Mouse (Mus musculus) ES-E14 (cell line): ENCODE measurements around the gene Gpr65. TPM values are rescaled to one million over a fixed set of nuclear protein-coding genes. Genes with fewer than 3 reads are reported as not detected.

ENCODE experiments used
- DNase-seq: peaks from one replicate; pipeline ENCODE4 v3.0.0-alpha.2; 2013; ENCODE audit warnings: low read depth, low spot score
- H3K27ac ChIP-seq: 2 replicates; pipeline ENCODE4 v1.5.1; 2012; ENCODE audit warnings: low read depth, mild to moderate bottlenecking, low read length, moderate library complexity, mixed read lengths; ENCODE audit not compliant: poor library complexity, insufficient read depth, severe bottlenecking
- H3K36me3 ChIP-seq: 2 replicates; pipeline ENCODE4 v1.6.1; 2012; ENCODE audit warnings: mild to moderate bottlenecking, low read length, moderate library complexity, mixed read lengths; ENCODE audit not compliant: control insufficient read depth, poor library complexity, insufficient read depth, severe bottlenecking
- H3K4me1 ChIP-seq, 2 experiments: fragments of 150-350 bp in 1 of 2; sonication (generic) in 1 of 2; 2 replicates each; pipeline ENCODE4 v1.6.1; 2012; ENCODE audit warnings: low read length in 2 of 2, mild to moderate bottlenecking in 1 of 2, mixed read lengths in 1 of 2; ENCODE audit not compliant: control insufficient read depth in 2 of 2, insufficient read depth in 2 of 2, poor library complexity in 1 of 2
- H3K4me3 ChIP-seq, 2 experiments: fragments of 150-350 bp in 1 of 2; sonication (generic) in 1 of 2; 2 replicates each; pipeline ENCODE4 v1.5.1; 2012; ENCODE audit warnings: low read length in 2 of 2, low read depth in 1 of 2, mild to moderate bottlenecking in 1 of 2, mixed read lengths in 1 of 2; ENCODE audit not compliant: insufficient read depth in 1 of 2, poor library complexity in 1 of 2, severe bottlenecking in 1 of 2
- H3K9ac ChIP-seq: 2 replicates; pipeline ENCODE4 v1.6.1; 2012; ENCODE audit warnings: low read depth, mild to moderate bottlenecking, low read length, mixed read lengths; ENCODE audit not compliant: poor library complexity, insufficient read depth, severe bottlenecking
- H3K9me3 ChIP-seq: fragments of 150-350 bp; sonication (generic); 2 replicates; pipeline ENCODE4 v1.6.1; 2012; ENCODE audit warnings: low read depth, mild to moderate bottlenecking, low read length; ENCODE audit not compliant: control insufficient read depth, insufficient read depth
- CHD2 ChIP-seq: IDR thresholded peaks from 2 replicates; pipeline ENCODE4 v1.6.1; 2014; ENCODE audit warnings: mild to moderate bottlenecking, low read depth, low read length, inconsistent platforms
- HCFC1 ChIP-seq: IDR thresholded peaks from 2 replicates; pipeline ENCODE4 v1.6.1; 2012; ENCODE audit warnings: low read length, inconsistent platforms, borderline replicate concordance; ENCODE audit not compliant: insufficient read depth
- MAFK ChIP-seq: IDR thresholded peaks from 2 replicates; pipeline ENCODE4 v1.6.1; 2014; ENCODE audit warnings: mild to moderate bottlenecking, low read depth, low read length, inconsistent platforms; ENCODE audit not compliant: insufficient read depth
- ZC3H11A ChIP-seq: IDR thresholded peaks from 2 replicates; pipeline ENCODE4 v1.6.1; 2012; ENCODE audit warnings: low read depth, mild to moderate bottlenecking, inconsistent platforms, low read length, borderline replicate concordance
- ZNF384 ChIP-seq: IDR thresholded peaks from 2 replicates; pipeline ENCODE4 v1.6.1; 2012; ENCODE audit warnings: low read depth, low read length, inconsistent platforms
- in situ Hi-C, 2 experiments: fragments of 600-800 bp; cut with MboI; formaldehyde crosslinking; loops; one replicate each; pipeline ENCODE4 v1.15.1; 2025; ENCODE audit warnings: low sequenced_read_pairs in 2 of 2, inconsistent platforms in 1 of 2; ENCODE audit not compliant: unreplicated experiment in 2 of 2
- total RNA-seq: library from RNA; depleted of rRNA; stranded (reverse); fragments of 300-350 nt; gene quantifications from 2 replicates; pipeline ENCODE4 v1.2.3, GENCODE M21; 2012

Gpr65 gene
- total RNA-seq, 1 experiment: 0.13 TPM

DNA sequence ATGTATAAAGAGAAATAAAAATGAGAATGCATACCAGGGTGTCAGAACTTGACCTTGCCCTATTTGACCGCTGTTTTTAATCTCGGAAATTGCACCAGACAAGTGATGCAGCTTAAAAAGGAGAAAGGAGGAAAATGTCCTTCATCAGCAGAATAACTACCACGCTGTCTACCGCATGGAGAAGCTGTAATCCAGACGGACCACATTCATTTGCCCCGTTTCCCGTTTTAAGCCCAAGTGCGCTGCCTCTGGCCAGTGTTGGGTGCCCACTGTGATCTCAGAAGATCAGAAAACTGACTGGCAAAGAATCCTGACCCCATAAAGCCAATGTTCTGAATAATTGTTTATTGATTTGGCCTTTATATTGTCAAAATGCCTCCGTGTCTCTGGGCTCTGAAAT lies 2.7 kb upstream of the Gpr65 start:
- DNase-seq: no peak
- H3K27ac ChIP-seq: no peak overlapping the region
- in situ Hi-C loops: no loop called here

DNA sequence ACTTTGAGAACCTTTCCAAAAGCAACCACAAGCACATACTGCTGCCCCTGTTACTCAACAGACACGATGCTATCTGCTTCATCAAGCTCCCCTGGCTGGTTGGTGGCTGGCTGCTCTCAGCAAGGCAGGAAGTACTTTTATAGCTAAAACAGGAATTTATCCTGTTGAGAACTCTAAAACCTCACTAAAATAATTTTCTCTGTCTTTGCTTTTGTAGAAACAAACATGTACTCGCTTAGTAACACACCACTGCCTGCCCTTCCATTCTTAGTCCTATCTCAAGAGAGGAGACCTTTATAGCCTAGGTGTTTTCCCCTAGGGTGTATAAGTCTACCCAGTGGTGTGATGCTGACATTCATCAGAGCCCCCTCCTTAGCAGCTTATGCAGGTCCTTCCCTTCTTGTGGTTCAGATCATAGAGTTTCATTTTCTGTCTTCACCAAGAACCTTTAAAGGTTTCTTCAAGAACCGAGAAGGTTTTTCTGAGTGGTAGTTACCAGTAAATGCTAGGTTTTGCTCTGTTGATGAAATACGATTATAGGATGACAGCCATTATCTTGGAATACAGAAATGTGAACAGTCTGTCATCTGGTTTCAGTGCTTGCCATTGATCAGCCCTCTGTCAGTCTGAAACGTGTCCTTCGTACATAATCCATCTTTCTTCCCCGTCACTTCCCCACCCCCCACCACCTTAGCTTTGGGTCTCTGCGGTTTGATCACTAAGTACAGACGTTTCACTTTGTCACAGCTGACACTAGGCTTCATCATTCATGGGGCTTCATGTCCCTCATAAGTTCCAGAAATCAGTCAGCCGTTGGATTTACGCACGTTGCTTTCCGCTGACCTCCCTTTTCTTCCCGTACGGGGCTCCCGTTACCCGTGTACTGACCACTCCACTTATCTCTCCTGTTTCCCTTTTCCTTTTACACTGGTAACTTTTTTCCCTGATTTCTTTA lies 1.6 kb downstream of the Gpr65 start:
- Histone ChIP-seq H3K4me1 (no peaks in the 10 kb centered on the region), H3K9me3 (no peaks in the 10 kb centered on the region), H3K9ac (no peak overlapping the region), H3K36me3 (no peaks in the 10 kb centered on the region), H3K4me3 (no peak overlapping the region), H3K27ac (no peak overlapping the region)
- no peak for DNase-seq
- in situ Hi-C loops: no loop called here
- TF ChIP-seq MAFK (no peak), CHD2 (no peak), HCFC1 (no peak), ZC3H11A (no peak), ZNF384 (no peak)

More for the DNA sequence above, 2.7 kb upstream of the Gpr65 start:
- Histone ChIP-seq H3K4me3 (no peak overlapping the region), H3K9ac (no peak overlapping the region), H3K36me3 (no peaks in the 10 kb centered on the region), H3K9me3 (no peaks in the 10 kb centered on the region), H3K4me1 (no peaks in the 10 kb centered on the region)
- no peak for TF ChIP-seq CHD2
- TF ChIP-seq MAFK: no peak

DNA sequence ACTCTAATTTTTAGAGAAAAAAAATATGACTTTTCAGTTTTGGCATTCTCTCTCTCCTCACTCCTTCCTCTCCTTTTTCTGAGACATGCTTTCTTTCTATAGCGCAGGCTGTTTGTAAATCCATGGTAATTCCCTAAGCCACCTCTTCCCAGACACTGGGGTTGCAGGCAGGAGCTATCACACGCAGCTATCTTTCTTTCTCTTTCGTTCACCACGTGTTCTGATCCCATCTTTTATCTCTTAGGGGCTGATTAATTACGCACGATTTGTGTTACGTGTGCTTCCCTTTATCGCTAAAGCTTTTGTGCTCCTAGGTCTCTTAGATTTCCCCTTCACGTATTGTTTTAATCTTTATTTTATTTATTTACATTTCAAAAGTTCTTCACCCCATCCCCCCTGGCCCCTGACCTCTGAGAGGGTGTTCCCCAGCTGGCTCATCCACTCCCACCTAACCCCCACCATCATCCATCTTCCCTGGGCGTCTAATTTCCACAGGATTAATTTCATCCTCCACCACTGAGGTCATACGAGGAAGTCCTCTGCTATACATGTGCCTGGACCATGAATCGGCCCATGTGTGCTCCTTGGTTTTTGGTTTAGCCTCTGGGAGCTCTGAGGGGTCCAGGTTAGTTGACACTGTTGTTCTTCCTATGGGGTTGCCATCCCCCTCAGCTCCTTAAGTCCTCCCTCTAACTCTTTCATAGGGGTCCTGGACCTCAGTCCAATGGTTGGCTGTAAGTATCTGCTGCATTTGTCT lies 2.6 kb downstream of the Gpr65 start:
- TF ChIP-seq CHD2 (no peak), ZC3H11A (no peak), ZNF384 (no peak), HCFC1 (no peak), MAFK (no peak)
- Histone ChIP-seq H3K4me3 (no peak overlapping the region), H3K9me3 (no peaks in the 10 kb centered on the region), H3K36me3 (no peaks in the 10 kb centered on the region), H3K9ac (no peak overlapping the region), H3K27ac (no peak overlapping the region), H3K4me1 (no peaks in the 10 kb centered on the region)
- in situ Hi-C loops: no loop called here
- DNase-seq: no peak

DNA sequence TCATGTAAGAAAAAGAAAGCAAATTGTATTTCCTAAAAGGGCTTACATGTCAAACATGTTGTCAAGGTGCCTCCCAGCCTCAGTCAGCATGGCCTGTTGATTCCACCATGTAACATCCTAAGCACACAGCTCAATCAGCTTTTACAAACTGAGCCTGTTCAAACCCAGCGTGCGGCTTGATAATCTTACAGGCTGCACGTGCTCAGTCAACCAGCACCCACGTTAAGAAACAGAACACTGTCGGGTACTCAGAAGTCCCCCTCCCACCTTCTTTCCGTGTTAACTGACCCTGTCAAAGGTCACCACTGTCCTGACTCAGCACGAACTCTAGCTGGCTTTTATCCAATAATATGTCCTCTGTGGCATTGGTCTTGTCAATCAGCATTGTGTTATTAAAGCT lies 4.0 kb downstream of the Gpr65 start:
- no peak overlapping the region for H3K9ac ChIP-seq
- no peak for DNase-seq
- no peaks in the 10 kb centered on the region for H3K4me1 ChIP-seq
- no peak overlapping the region for H3K27ac ChIP-seq
- no peak overlapping the region for H3K4me3 ChIP-seq
- H3K36me3 ChIP-seq: no peaks in the 10 kb centered on the region
- in situ Hi-C loops: no loop called here
- TF ChIP-seq ZC3H11A (no peak), HCFC1 (no peak), ZNF384 (no peak), MAFK (no peak), CHD2 (no peak)
- H3K9me3 ChIP-seq: no peaks in the 10 kb centered on the region
